Mouse (Mus musculus): ENCODE results near the gene Xdh. TPM values are rescaled to one million over a fixed set of nuclear protein-coding genes. Genes with fewer than 3 reads are reported as not detected.

Xdh gene
- total RNA-seq, 2 experiments from 2014 or later, result 26.5 to 62.8 TPM

DNA sequence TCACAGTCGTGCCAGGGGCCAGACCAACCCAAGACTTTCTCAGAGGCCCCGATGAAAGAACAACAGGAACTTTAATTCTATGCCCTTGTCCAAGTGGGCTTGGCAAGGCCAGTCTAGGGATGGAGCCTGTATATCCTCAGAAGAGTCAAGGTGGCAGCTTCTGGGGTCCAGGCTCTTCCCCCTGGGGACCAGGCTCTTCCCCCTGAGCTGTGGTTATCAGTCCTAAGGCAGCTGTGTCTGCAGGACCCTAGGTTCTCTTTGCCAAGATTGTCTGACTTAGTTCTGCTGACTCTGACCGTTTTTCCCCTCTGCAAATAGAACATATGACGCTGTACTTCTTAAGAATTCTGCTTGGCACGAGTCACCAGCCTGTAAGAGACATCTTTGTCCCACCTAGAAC lies 5.3 kb downstream of the Xdh start:
- ATAC-seq (replicated peaks; ENCODE audit: poor library complexity, severe bottlenecking), result no peak

DNA sequence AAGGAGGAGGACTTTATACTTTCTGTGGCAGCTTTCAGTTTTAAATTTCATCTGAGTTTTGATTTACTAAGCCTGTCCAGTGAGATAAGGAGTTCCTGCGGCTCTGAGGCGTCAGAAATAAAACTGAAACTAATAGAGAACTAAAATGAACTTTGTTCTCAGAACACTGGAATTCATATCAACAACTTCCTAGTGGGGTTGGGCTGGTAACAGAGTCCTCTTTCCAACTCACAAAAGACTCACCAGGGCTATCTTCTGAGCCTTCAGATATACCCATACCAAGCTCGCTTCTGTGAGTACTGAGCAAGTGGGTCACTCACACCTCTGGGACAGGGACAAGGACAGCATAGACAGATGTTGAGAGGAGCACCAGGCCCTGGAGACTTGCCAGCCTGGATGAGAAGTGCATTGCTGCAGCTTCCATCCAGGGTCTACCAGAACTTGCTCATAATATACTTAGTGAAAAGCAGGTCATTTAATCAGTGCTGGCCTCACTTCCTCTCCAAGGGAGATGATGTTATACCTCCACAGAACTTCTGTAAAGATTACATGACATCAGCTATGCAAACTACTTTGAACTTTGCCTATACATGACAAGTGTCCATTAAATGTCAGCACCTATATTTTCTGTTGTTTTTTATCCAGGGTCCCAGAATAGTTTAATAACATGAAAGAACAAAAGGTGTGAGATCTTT lies 7.6 kb downstream of the Xdh start:
- ATAC-seq (replicated peaks; ENCODE audit: poor library complexity, severe bottlenecking), result peak; percentile 49

DNA sequence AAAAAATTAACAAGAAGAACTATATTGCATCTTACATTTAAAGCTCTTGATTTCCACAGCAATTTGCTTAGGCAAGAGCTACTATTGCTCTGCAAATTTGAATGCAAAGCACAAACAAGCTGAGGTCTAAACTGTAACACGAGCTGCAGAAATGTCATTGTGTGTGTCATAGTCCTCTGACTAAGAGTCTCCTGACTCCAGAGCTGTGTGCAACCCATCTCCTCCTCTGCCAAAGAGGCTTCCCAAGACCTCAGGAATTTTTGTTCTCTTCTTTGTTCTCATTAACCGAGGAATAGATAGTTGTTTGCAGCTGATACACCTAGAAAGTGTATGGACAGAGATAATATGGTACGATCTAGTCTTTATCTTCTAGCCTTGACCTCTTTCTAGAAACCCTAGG lies 8.2 kb downstream of the Xdh start:
- ATAC-seq (replicated peaks; ENCODE audit: poor library complexity, severe bottlenecking), result peak; percentile 31; the same call in 1 of the 2 replicates

DNA sequence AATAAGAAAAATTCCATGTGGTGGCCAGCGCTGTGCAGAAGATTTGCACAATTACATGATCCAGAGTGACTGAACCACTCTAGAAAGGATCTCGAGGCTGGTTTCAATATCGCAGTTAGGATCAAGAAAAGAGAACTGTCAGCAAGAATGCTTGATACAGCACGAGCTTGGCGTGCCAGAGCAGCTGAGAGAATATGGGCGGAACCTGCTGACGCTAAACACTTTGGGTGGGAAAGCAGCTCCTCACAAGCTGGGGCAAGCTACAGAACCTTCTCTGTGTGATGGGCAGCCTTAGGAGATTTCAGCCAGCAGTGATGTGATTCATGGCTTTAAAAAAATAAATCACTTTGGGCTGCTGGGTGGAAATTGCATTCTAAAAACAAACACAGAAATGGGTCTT lies 12.9 kb downstream of the Xdh start:
- ATAC-seq (replicated peaks; ENCODE audit: poor library complexity, severe bottlenecking), result no peak

DNA sequence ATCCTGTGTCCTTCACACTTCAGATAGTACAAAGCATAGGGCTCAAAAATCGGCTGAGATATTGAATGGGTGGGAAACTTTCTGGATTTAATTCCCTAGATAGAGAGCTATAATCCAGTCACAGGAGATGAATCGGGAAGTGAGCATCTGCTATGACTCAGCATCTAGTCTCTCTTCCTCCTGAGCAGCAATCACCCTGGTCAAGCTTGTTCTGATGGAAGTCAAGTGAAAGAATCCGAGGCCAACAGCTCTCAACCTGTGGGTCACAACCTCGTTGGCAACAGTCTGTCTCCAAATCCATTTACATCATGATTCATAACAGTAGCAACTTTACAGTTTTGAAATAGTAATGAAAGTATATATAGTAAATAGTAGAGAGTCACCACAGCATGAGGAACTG lies 14.8 kb downstream of the Xdh start:
- ATAC-seq (replicated peaks; ENCODE audit: poor library complexity, severe bottlenecking), result peak; percentile 83

DNA sequence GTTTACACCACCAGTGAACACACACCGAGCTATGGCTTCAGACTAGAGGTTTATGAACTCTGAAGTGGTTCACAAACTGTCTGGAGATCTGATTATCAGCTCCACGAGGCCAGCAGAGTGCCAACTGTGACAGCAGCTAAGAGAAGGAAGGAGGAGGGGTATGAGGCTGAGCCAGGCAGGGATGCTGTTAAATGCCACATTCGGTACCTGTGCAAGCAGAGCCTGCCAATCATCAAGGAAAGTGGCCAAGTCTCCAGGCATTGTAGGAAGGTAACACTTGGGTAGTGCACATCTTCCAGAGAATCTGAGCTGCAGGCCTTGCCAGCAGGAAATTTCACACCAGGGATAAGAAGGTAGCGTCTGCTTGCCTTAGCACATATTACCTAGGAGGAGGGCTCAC lies 15.7 kb downstream of the Xdh start:
- ATAC-seq (replicated peaks; ENCODE audit: poor library complexity, severe bottlenecking), result no peak

DNA sequence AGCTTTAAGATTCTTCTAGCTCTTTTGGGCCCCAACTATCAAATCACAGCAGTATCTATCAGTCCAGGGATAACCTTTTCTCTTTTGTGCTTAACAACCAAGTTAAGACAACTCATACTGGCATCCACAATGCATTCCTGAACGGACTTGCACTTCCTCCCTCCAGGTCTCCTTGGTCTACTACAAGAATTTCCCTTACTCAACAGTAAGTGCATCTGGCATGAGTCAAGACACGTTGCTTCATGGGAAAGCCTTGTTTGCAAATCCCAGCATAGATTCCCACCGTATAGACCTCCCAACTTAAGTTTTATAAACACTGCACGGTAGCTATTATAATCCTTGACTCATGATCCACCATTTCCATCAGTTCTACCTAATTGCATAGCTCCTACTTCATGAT lies 16.4 kb downstream of the Xdh start:
- no peak for ATAC-seq (replicated peaks; ENCODE audit: poor library complexity, severe bottlenecking)

DNA sequence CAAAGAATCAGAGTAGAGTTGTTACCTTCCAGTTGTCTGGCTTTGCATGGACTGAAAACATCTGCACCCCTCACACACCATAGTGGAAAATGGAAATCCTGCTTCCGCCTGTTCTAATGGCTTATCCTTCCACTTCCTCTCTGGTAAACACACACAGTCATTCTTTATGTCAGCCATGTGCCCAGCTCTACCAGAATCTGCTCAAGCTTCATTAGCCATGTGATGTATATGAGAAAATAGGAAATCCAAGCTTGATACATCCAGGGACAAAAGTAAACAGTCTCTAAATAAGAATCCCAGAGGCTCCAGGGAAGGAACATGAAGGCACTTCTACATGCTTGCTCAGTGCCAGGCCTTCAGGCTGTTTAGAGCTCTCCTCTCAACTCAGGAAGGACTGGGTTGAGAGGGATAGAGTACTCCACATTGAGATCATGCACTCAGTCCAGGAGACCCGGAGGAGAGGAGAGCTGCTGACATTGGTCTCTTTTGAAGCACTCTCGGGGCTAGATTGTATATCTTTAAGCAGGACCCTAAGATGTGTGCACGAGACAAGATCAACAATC lies 17.4 kb downstream of the Xdh start:
- ATAC-seq (replicated peaks; ENCODE audit: poor library complexity, severe bottlenecking), result no peak

DNA sequence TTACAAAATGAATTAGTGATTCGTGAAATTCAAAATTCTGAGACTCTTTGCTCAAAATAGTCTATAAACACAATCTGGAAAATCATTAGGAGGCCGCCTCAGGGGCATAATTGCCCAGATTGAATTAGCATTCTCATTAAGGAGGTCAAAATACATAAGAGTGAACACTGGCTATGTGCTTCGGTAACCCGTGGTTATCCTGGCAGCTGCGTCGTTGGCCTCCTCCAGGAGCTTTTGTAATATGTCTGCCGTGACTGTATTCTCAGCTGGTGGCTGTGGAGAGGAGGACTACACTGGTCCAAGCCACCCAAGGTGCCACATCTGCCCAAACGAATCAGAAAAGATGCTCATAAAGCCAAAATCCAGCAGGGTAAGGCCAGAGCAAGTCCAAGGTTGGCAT lies 30.5 kb downstream of the Xdh start:
- no peak for ATAC-seq (replicated peaks; ENCODE audit: poor library complexity, severe bottlenecking)

DNA sequence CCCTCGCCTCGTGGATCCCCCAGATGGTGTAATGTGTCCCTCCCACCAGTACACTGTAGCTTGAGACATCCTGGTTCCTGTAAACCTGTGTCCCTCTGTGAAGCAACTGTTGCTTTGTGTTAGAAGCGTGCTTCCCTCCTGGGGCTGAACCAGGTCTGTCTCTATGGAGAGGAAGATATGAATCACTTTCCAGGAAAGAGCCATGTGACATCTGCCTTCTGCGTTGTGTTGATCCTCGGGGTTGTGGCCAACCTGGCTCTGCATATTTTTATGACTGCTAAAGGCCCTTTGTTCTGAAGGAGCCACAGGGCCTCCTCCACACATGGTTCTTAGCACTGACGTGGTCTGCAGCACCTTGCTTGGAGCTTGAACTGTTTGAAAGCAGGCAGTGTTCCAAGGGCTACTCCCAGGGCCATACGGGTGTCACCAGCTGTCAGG lies 31.0 kb downstream of the Xdh start:
- peak; percentile 90 for ATAC-seq (replicated peaks; ENCODE audit: poor library complexity, severe bottlenecking)

DNA sequence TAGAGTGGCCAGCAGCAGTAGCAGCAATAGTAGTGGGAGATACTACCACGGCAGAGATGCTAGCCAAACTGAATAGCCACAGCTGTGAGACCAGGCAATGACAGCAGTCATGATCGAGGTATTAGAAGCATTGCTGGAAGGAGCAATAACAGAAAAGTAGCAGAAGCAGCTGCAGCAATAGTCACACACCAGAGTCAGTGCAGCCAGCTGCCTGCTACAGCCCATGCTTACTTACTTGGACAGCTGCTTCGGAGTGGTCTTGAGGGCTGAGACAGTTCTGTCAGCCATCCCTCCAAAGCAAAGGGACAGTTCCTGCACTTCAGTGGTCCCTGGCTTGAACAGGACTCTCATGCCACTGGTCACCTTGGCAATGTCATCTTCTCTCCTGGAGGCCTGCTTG lies 31.9 kb downstream of the Xdh start:
- no peak for ATAC-seq (replicated peaks; ENCODE audit: poor library complexity, severe bottlenecking)

DNA sequence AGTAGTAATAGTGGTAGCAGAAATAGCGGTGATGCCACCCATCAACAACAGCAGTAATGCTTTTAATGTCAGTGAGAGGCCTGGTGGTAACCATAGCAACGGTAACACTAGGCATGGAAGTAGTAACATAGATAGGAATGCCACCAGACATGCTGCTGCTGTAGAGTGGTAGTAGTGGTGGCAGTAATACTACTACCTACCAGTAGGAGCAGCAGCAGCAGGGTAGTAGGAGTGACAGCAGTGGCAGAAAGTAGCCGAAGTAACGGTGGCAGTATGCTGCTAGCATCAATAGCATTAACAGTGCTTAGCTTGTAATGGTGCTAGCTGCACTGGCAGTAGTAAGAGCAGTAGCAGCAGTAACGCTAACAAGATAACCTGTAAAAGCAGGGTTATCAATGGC lies 32.3 kb downstream of the Xdh start:
- ATAC-seq (replicated peaks; ENCODE audit: poor library complexity, severe bottlenecking), result peak; percentile 53

DNA sequence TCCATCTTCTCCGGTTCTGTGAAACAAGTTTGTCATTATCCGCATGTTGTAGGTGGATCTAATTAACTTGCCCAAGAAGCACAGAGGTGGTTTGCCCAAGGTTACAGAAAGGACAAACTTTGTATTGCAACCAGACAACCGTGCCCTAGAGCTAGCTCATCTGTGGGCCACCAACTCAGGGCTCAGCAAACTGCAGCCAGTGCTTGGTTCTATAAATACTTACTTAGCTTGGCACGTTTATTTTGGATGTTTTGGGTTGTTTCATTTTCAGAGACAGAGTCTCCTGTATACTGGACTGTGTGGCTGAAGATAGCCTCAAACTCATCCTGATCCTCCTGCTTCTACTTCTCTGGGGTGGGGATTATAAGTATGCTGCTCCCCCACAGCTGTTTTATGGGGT lies 35.3 kb downstream of the Xdh start:
- ATAC-seq (replicated peaks; ENCODE audit: poor library complexity, severe bottlenecking), result no peak

DNA sequence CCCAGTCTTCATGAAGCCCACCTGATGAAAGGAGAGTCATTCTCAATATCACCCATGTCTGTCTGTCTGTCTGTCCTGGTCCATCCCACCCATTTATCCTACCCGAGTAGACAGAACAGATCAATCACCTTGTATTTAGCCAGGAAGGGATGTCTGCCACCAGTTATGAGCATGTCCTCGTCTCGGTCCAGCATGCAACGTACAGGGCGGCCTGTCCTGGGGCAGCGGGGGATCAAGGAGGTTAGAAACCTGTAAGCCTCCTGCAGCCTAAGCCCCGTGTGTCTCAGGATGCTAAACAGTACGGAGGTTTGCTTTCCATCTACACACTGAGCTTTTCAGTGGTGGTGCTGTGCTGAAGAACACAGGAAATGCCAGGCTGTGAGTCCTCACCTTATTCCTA lies 43.9 kb downstream of the Xdh start:
- no peak for ATAC-seq (replicated peaks; ENCODE audit: poor library complexity, severe bottlenecking)

DNA sequence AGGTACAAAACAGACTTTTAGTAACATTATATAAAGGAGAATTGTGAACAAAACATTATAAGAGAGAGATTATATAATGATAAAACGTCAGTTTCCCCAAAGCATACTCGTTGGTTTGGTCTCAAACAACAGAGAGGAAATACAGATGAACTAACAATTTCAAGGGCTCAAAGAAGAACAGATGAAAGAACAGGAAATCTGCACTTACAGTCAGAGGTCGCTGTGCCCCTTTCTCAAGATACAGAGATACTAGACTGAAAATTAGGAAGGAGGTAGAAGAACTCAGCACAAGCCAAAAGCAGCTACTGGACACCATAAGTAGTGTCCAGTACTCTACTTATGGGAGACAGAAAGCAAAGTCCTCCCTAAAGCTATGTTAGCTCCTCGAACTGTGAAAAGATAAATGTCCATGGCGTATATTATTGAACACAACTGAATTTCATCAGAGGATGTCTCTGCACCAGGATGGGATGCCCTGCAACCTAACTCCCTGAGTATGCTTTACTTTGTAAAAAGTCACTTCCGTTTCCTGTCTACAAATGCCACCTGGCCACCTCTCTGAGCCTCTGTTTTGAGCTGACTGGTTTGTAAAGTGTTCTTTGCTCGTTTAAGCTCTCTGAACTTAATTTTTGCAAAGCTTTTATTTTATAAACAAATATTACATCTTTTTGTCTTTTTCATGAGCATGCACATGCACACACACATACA lies 44.8 kb downstream of the Xdh start:
- no peak for ATAC-seq (replicated peaks; ENCODE audit: poor library complexity, severe bottlenecking)

DNA sequence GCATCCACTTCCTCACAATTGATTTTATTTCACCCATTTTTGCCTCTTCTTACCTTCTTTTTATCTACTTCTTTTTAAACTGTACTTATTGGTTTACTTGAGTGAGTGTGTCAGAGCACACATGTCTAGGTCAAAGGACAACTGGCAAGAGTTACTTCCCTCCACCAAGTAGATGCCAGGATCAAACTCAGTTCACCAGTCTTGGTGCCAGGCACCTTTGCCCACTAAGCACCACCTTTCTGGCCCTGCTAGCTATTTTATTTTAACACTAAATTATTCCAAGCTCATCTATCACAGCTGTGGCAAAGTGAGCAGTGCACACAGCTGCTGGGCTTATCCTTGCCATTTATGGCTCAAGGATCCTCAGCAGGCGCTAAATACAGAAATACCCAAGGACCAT lies 46.9 kb downstream of the Xdh start:
- ATAC-seq (replicated peaks; ENCODE audit: poor library complexity, severe bottlenecking), result no peak

DNA sequence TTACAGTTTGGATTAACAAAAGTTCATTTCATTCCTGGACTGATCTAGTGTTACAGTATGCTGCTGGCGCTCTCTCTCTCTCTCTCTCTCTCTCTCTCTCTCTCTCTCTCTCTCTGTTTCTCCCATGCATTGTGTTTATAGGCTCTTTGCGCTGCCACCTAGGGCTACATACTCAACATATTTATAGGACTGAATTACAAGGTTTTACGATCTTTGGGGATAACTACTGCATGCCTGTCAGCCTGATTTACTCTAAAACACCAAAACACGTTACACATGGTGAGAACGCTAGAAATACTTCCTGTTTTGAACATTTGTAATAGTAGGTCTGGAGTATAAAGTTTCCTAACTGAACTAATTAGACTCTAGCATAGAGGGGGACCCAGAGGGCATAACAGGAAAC lies 47.8 kb downstream of the Xdh start:
- ATAC-seq (replicated peaks; ENCODE audit: poor library complexity, severe bottlenecking), result peak; percentile 81

DNA sequence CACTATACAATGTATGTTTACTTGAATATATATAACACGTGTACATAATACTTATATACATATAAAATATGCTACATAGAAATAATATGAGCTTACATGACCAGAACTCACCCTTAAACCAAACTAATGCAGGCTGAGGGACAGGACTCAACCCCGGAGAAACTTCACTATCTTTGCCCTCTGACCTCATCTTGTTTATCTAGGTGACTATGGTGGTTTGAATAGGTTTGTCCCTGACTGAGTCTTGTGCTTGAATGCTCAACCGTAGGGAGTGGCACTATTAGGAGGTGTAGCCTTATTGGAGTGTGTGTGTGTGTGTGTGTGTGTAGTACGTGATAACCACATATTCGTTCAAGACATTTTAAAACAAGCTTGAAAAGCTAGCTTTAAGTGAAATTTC lies 55.6 kb downstream of the Xdh start:
- no peak for ATAC-seq (replicated peaks; ENCODE audit: poor library complexity, severe bottlenecking)

DNA sequence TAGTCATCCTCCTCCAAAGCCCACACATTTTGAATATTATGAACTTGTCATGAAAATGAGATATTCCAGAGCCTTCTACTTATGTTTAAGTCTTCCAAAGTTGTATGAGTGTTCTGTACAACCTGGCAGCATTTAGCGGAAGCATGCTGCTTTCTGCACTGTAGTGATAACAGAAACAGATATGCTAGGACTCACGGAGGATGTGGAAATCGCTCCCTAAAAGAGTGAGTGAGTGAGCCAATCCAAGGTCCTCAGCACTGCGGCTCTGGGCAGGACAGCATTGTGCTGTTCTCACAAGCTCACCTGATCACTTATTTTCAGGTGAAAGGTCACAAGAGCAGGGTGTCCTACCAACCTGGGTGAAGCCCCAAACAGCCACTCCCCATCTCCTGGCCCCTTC lies 56.2 kb downstream of the Xdh start:
- peak; percentile 66 for ATAC-seq (replicated peaks; ENCODE audit: poor library complexity, severe bottlenecking)

DNA sequence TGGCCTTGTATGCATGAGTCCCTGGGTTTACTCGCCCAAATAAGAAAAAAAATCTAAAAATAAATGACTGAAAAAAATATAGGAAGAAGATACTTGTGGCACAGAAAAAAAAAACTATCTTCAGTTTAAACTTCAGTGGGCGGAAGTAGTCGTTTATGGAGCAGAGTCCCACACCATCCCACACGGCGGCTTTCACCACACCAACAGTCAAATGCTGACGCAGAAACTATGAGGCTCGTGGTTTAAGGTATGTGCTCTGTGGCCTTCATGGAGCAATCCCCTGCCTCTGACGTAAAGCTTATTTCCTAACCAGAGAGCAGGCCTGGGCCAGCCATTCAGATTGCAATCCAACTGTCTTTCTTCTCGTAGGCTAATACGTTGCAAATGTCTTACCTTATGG lies 56.8 kb downstream of the Xdh start:
- peak; percentile 95 for ATAC-seq (replicated peaks; ENCODE audit: poor library complexity, severe bottlenecking)

DNA sequence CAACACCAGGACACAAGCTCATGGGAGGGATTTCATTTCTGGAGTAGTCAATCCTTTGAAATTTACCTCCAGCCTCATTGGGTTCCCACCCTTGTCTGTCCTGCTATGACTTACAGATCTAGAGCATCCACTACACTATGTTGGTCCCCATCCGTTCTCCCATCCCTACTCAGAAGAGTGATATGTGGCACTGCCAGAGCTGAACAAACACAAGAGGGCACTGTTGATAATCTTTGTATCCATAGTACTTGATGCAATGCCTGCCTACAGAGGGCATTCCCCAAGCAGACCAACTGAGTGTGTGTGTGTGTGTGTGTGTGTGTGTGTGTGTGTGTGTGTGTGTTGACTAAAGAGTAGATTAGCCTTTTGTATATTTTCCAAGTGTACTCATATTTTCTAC lies 58.4 kb downstream of the Xdh start:
- ATAC-seq (replicated peaks; ENCODE audit: poor library complexity, severe bottlenecking), result peak; percentile 47

Data from granulocyte monocyte progenitor cell, adult 5-6 weeks (primary cell).